Mouse (Mus musculus): ENCODE measurements around the gene Cdca8. TPM values are rescaled to one million over a fixed set of nuclear protein-coding genes. Genes with fewer than 3 reads are reported as not detected.

Gene Cdca8
- total and polyA plus RNA-seq, 3 experiments: 106 to 141 (median 129) TPM

GRCm38 (mm10) chr4:124970677-124971076 is 31.6 kb upstream of the Cdca8 start:
- H3K9me3 ChIP-seq (replicated peaks): no peaks in the 10 kb centered on the region
- TF ChIP-seq CTCF (IDR thresholded peaks at IDR 0.05; ENCODE audit: low read depth, low read length) (no peak), GATA2 (IDR thresholded peaks at IDR 0.05; ENCODE audit: borderline replicate concordance, low read depth, low read length) (no peak), GATA1 (IDR thresholded peaks at IDR 0.05; ENCODE audit: borderline replicate concordance, low read length) (no peak), POLR2AphosphoS5 (IDR thresholded peaks at IDR 0.05; ENCODE audit: insufficient replicate concordance, low read depth, low read length) (no peak), TAL1 (conservative IDR thresholded peaks at IDR 0.05; ENCODE audit: low read depth, low read length) (no peak)
- DNase-seq (ENCODE audit: low spot score) (no peak), ATAC-seq (ENCODE audit: extremely low read depth, insufficient number of reproducible peaks, low FRiP score, poor library complexity, severe bottlenecking) (no peak)
- no peaks in the 10 kb centered on the region for H3K36me3 ChIP-seq (replicated peaks)
- no peak overlapping the region for H3K4me3 ChIP-seq (ENCODE audit: low read depth, low read length)
- peaks cover 24% of the 10 kb centered on the region for H3K27me3 ChIP-seq (ENCODE audit: insufficient read depth, low read length)
- H3K4me1 ChIP-seq (ENCODE audit: insufficient read depth, low read depth, low read length): no peaks in the 10 kb centered on the region

- Histone ChIP-seq H3K4me3 (ENCODE audit: low read depth, low read length) (no peak overlapping the region), H3K4me1 (ENCODE audit: insufficient read depth, low read depth, low read length) (no peaks in the 10 kb centered on the region), H3K27me3 (ENCODE audit: insufficient read depth, low read length) (peaks cover 26% of the 10 kb centered on the region), H3K9me3 (replicated peaks) (no peaks in the 10 kb centered on the region), H3K36me3 (replicated peaks) (no peaks in the 10 kb centered on the region)
- ATAC-seq (ENCODE audit: extremely low read depth, insufficient number of reproducible peaks, low FRiP score, poor library complexity, severe bottlenecking) (no peak), DNase-seq (ENCODE audit: low spot score) (no peak)
- TF ChIP-seq POLR2AphosphoS5 (IDR thresholded peaks at IDR 0.05; ENCODE audit: insufficient replicate concordance, low read depth, low read length): no peak
- no peak for TF ChIP-seq GATA1 (IDR thresholded peaks at IDR 0.05; ENCODE audit: borderline replicate concordance, low read length)
- TF ChIP-seq GATA2 (IDR thresholded peaks at IDR 0.05; ENCODE audit: borderline replicate concordance, low read depth, low read length): no peak
- TF ChIP-seq CTCF (IDR thresholded peaks at IDR 0.05; ENCODE audit: low read depth, low read length): no peak
These were observed 31.1 kb upstream of the Cdca8 start for GRCm38 (mm10) chr4:124970194-124970593.

GRCm38 (mm10) chr4:124969219-124969848 is 30.2 kb upstream of the Cdca8 start:
- Histone ChIP-seq H3K4me3 (ENCODE audit: low read depth, low read length) (no peak overlapping the region), H3K36me3 (replicated peaks) (no peaks in the 10 kb centered on the region), H3K9me3 (replicated peaks) (no peaks in the 10 kb centered on the region), H3K4me1 (ENCODE audit: insufficient read depth, low read depth, low read length) (no peaks in the 10 kb centered on the region), H3K27me3 (ENCODE audit: insufficient read depth, low read length) (peaks cover 29% of the 10 kb centered on the region)
- no peak for DNase-seq (ENCODE audit: low spot score)
- no peak for ATAC-seq (ENCODE audit: extremely low read depth, insufficient number of reproducible peaks, low FRiP score, poor library complexity, severe bottlenecking)
- TF ChIP-seq GATA1 (IDR thresholded peaks at IDR 0.05; ENCODE audit: borderline replicate concordance, low read length): no peak
- no peak for TF ChIP-seq CTCF (IDR thresholded peaks at IDR 0.05; ENCODE audit: low read depth, low read length)
- no peak for TF ChIP-seq POLR2AphosphoS5 (IDR thresholded peaks at IDR 0.05; ENCODE audit: insufficient replicate concordance, low read depth, low read length)
- no peak for TF ChIP-seq GATA2 (IDR thresholded peaks at IDR 0.05; ENCODE audit: borderline replicate concordance, low read depth, low read length)
- no peak for TF ChIP-seq TAL1 (conservative IDR thresholded peaks at IDR 0.05; ENCODE audit: low read depth, low read length)

GRCm38 (mm10) chr4:124968711-124969110 is 29.6 kb upstream of the Cdca8 start:
- Histone ChIP-seq H3K36me3 (replicated peaks) (no peaks in the 10 kb centered on the region), H3K27me3 (ENCODE audit: insufficient read depth, low read length) (peaks cover 28% of the 10 kb centered on the region)
- ATAC-seq (ENCODE audit: extremely low read depth, insufficient number of reproducible peaks, low FRiP score, poor library complexity, severe bottlenecking): no peak

GRCm38 (mm10) chr4:124964912-124965599 is 25.9 kb upstream of the Cdca8 start:
- DNase-seq (ENCODE audit: low spot score): no peak
- no peaks in the 10 kb centered on the region for H3K4me1 ChIP-seq (ENCODE audit: insufficient read depth, low read depth, low read length)
- ATAC-seq (ENCODE audit: extremely low read depth, insufficient number of reproducible peaks, low FRiP score, poor library complexity, severe bottlenecking): no peak
- H3K9me3 ChIP-seq (replicated peaks): no peaks in the 10 kb centered on the region
- no peaks in the 10 kb centered on the region for H3K36me3 ChIP-seq (replicated peaks)
- no peak overlapping the region for H3K4me3 ChIP-seq (ENCODE audit: low read depth, low read length)
- H3K27me3 ChIP-seq (ENCODE audit: insufficient read depth, low read length): peaks cover 20% of the 10 kb centered on the region
- TF ChIP-seq POLR2AphosphoS5 (IDR thresholded peaks at IDR 0.05; ENCODE audit: insufficient replicate concordance, low read depth, low read length): no peak
- no peak for TF ChIP-seq CTCF (IDR thresholded peaks at IDR 0.05; ENCODE audit: low read depth, low read length)
- no peak for TF ChIP-seq GATA1 (IDR thresholded peaks at IDR 0.05; ENCODE audit: borderline replicate concordance, low read length)
- TF ChIP-seq TAL1 (conservative IDR thresholded peaks at IDR 0.05; ENCODE audit: low read depth, low read length): no peak
- no peak for TF ChIP-seq GATA2 (IDR thresholded peaks at IDR 0.05; ENCODE audit: borderline replicate concordance, low read depth, low read length)

More at GRCm38 (mm10) chr4:124968711-124969110, 29.6 kb upstream of the Cdca8 start:
- no peak overlapping the region for H3K4me3 ChIP-seq (ENCODE audit: low read depth, low read length)
- no peaks in the 10 kb centered on the region for H3K4me1 ChIP-seq (ENCODE audit: insufficient read depth, low read depth, low read length)
- H3K9me3 ChIP-seq (replicated peaks): no peaks in the 10 kb centered on the region
- DNase-seq (ENCODE audit: low spot score): no peak
- no peak for TF ChIP-seq GATA1 (IDR thresholded peaks at IDR 0.05; ENCODE audit: borderline replicate concordance, low read length)
- no peak for TF ChIP-seq TAL1 (conservative IDR thresholded peaks at IDR 0.05; ENCODE audit: low read depth, low read length)

- Histone ChIP-seq H3K9me3 (replicated peaks) (no peaks in the 10 kb centered on the region), H3K27me3 (ENCODE audit: insufficient read depth, low read length) (peaks cover 15% of the 10 kb centered on the region), H3K4me1 (ENCODE audit: insufficient read depth, low read depth, low read length) (no peaks in the 10 kb centered on the region), H3K4me3 (ENCODE audit: low read depth, low read length) (no peak overlapping the region), H3K36me3 (replicated peaks) (no peaks in the 10 kb centered on the region)
- ATAC-seq (ENCODE audit: extremely low read depth, insufficient number of reproducible peaks, low FRiP score, poor library complexity, severe bottlenecking) (no peak), DNase-seq (ENCODE audit: low spot score) (no peak)
- TF ChIP-seq GATA1 (IDR thresholded peaks at IDR 0.05; ENCODE audit: borderline replicate concordance, low read length) (no peak), TAL1 (conservative IDR thresholded peaks at IDR 0.05; ENCODE audit: low read depth, low read length) (no peak), CTCF (IDR thresholded peaks at IDR 0.05; ENCODE audit: low read depth, low read length) (no peak), GATA2 (IDR thresholded peaks at IDR 0.05; ENCODE audit: borderline replicate concordance, low read depth, low read length) (no peak), POLR2AphosphoS5 (IDR thresholded peaks at IDR 0.05; ENCODE audit: insufficient replicate concordance, low read depth, low read length) (no peak)
These were observed 23.5 kb upstream of the Cdca8 start for GRCm38 (mm10) chr4:124962576-124962975.

Measured in G1E (cell line).